Mouse (Mus musculus): ENCODE results near the gene Vsig8. TPM values are rescaled to one million over a fixed set of nuclear protein-coding genes. Genes with fewer than 3 reads are reported as not detected.

Vsig8 gene
- polyA plus RNA-seq (2016; fragmentation: Nextera tagmentation; extraction: Ambion mirVana) = 0.13 TPM in 1 of 2 replicates, not detected in the other

- Histone ChIP-seq H3K27me3 (ENCODE audit: low read depth, poor library complexity, severe bottlenecking) (peaks cover 68% of the 10 kb centered on the region), H3K27ac (0 out of 2 replicates have a peak within 1 kb of the TSS, but pooled peaks have one; percentile 4), H3K36me3 (no peaks in the 10 kb centered on the region), H3K4me3 (no peak within 1 kb of the TSS), H3K4me1 (peaks cover 27% of the 10 kb centered on the region), H3K9me3 (replicated peaks) (no peaks in the 10 kb centered on the region)
- 82% methylated on average over 11 of the region's 11 CpGs for WGBS
- DNase-seq (ENCODE audit: low spot score) = no peak
These were observed at the start of gene Vsig8 for GRCm38 (mm10) chr1:172555638-172556037. Gene Vsig8, plus strand, starts transcription at chr1:172555938.

GRCm38 (mm10) chr1:172507001-172507400, 48.7 kb upstream of the Vsig8 start:
- Histone ChIP-seq H3K36me3 (peaks cover 7% of the 10 kb centered on the region), H3K4me1 (peaks cover 46% of the 10 kb centered on the region), H3K4me3 (no peak overlapping the region), H3K27ac (no peak overlapping the region; the same call in 1 of the 2 replicates), H3K27me3 (ENCODE audit: low read depth, poor library complexity, severe bottlenecking) (peaks cover 6% of the 10 kb centered on the region; the same call in 1 of the 2 replicates), H3K9me3 (replicated peaks) (no peaks in the 10 kb centered on the region)
- 61% methylated on average over 5 of the region's 5 CpGs for WGBS
- no peak for DNase-seq (ENCODE audit: low spot score)

- no peaks in the 10 kb centered on the region for H3K27me3 ChIP-seq (ENCODE audit: low read depth, poor library complexity, severe bottlenecking)
- H3K27ac ChIP-seq = no peak overlapping the region
- H3K4me1 ChIP-seq = peaks cover 39% of the 10 kb centered on the region
- peaks cover 7% of the 10 kb centered on the region for H3K36me3 ChIP-seq
- 93% methylated on average over 3 of the region's 3 CpGs for WGBS
- H3K9me3 ChIP-seq (replicated peaks) = no peaks in the 10 kb centered on the region
- DNase-seq (ENCODE audit: low spot score) = no peak
- no peak overlapping the region for H3K4me3 ChIP-seq
These were observed 48.0 kb upstream of the Vsig8 start for GRCm38 (mm10) chr1:172507701-172508100.

GRCm38 (mm10) chr1:172508172-172508571, 47.6 kb upstream of the Vsig8 start:
- H3K4me1 ChIP-seq = peaks cover 39% of the 10 kb centered on the region
- no peaks in the 10 kb centered on the region for H3K9me3 ChIP-seq (replicated peaks)
- no peaks in the 10 kb centered on the region for H3K27me3 ChIP-seq (ENCODE audit: low read depth, poor library complexity, severe bottlenecking)
- WGBS = 70% methylated on average over 2 of the region's 2 CpGs
- H3K4me3 ChIP-seq = no peak overlapping the region
- DNase-seq (ENCODE audit: low spot score) = no peak
- peaks cover 7% of the 10 kb centered on the region for H3K36me3 ChIP-seq
- H3K27ac ChIP-seq = no peak overlapping the region

DNA sequence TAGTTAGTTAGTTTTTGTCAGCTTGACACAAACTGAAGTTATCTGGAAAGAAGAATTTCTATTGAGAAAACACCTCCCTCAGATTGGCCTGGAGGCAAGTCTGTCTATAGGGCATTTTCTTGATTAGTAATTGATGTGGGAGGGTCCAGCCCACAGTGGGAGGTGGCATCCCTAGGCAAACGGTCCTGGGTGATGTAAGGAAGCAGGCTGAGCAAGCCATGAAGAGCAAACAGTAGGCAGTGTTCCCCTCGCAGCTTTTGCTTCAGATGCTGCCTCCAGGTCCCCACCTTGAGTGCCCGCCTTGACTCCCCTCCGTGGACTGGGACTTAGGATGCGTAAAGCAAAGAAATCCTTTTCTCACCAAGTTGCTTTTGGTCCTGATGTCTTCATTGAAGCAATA, 46.5 kb upstream of the Vsig8 start:
- Histone ChIP-seq H3K27ac (no peak overlapping the region), H3K36me3 (peaks cover 7% of the 10 kb centered on the region), H3K4me1 (peaks cover 38% of the 10 kb centered on the region), H3K27me3 (ENCODE audit: low read depth, poor library complexity, severe bottlenecking) (no peaks in the 10 kb centered on the region), H3K4me3 (no peak overlapping the region), H3K9me3 (replicated peaks) (no peaks in the 10 kb centered on the region)
- 78% methylated on average over 5 of the region's 5 CpGs for WGBS
- DNase-seq (ENCODE audit: low spot score) = no peak

DNA sequence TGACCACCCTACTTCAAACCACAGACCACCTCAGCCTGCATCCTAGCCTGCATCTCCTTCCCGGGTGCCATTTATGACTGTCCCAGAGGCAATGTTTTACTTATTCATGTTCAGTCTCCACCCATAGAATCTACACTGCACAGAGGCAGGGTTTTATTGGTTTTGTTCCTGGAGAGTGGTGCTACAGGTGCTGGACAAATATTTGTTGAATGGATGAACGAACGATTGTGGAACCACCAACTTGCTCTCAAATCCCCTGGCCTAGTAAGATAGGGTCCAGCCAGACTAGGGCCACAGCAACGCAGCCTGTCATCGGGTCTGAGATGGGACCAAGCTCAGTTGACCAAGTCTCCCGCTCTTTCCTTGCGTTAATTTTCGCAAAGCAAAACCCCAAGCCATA, 45.8 kb upstream of the Vsig8 start:
- H3K4me3 ChIP-seq = no peak overlapping the region
- H3K9me3 ChIP-seq (replicated peaks) = no peaks in the 10 kb centered on the region
- H3K36me3 ChIP-seq = peaks cover 6% of the 10 kb centered on the region
- no peak for DNase-seq (ENCODE audit: low spot score)
- no peaks in the 10 kb centered on the region for H3K27me3 ChIP-seq (ENCODE audit: low read depth, poor library complexity, severe bottlenecking)
- no peak overlapping the region for H3K27ac ChIP-seq
- 46% methylated on average over 8 of the region's 8 CpGs for WGBS
- peaks cover 32% of the 10 kb centered on the region for H3K4me1 ChIP-seq

DNA sequence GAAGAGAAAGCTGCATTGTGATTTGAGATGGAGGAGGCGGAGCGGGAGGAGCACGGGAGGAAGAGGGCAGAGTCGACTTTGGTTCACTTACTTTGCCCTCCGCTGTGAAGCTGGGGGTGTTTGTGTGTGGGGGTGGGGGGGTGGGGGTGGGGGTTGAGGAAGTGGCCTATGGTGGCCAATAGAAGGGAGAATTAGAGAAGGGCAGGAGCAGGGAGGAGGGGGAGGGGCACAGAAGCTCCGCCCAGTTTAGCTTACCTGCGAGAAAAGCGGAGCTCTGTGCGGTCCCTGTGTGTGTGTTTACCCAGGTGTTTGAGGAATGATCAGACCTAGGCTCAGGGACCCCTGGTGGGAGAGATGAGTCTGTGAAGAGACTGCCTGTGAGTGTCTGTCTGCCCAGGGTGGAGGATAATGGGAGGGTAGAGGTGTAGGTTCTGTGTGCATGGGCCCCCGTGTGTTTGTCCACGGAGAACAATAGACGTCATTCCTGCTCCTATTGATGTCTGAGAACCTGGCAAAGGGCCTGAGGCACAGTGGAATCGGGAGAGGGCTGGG, 45.2 kb upstream of the Vsig8 start:
- peaks cover 1% of the 10 kb centered on the region; the same call in 1 of the 2 replicates for H3K36me3 ChIP-seq
- H3K27ac ChIP-seq = no peak overlapping the region
- no peak overlapping the region for H3K4me3 ChIP-seq
- no peaks in the 10 kb centered on the region for H3K9me3 ChIP-seq (replicated peaks)
- DNase-seq (ENCODE audit: low spot score) = no peak
- peaks cover 34% of the 10 kb centered on the region for H3K4me1 ChIP-seq
- 0 out of 2 replicates have a peak, but pooled peaks cover 3% of the 10 kb centered on the region for H3K27me3 ChIP-seq (ENCODE audit: low read depth, poor library complexity, severe bottlenecking)
- WGBS = 27% methylated on average over 13 of the region's 13 CpGs

- Histone ChIP-seq H3K36me3 (no peaks in the 10 kb centered on the region), H3K9me3 (replicated peaks) (no peaks in the 10 kb centered on the region), H3K4me1 (peaks cover 28% of the 10 kb centered on the region), H3K4me3 (peak overlapping the region; percentile 18; the same call in 1 of the 2 replicates), H3K27ac (peak overlapping the region; percentile 76), H3K27me3 (ENCODE audit: low read depth, poor library complexity, severe bottlenecking) (0 out of 2 replicates have a peak, but pooled peaks cover 5% of the 10 kb centered on the region)
- WGBS = 27% methylated on average over 13 of the region's 13 CpGs
- DNase-seq (ENCODE audit: low spot score) = peak; percentile 57
These were observed 42.8 kb upstream of the Vsig8 start for GRCm38 (mm10) chr1:172512962-172513361.

DNA sequence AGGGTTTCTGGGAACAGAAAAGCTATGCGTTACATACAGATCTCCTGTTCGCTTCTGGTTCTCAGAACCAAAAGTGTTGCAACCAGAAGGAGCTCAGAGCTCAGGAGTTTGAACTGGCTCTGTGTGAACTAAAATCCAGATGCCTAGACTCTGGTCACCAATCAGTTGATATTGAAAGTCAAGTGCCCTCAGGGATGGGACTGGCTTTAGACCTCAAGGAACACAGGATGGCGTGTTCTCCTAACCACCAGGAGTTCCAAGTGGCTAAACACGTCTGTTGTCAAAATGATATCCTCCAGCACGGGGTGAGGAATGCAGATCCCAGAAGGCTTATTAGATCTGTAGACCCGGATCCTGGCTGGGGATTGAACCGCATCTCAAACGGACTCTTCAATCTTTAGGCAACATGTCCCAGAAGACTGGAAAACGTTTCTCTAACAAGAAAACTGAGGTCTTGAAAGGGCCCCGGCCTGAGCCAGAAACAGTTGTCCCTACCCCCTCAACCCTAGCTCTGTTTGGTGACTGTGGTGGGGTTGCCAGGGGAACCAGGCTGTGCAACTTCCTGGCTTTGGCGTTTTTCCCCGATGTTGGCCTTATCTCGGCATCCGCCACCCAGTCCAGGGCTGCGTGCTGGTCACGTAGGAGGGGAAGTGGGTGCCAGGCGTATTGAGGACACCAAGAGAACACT, 42.1 kb upstream of the Vsig8 start:
- Histone ChIP-seq H3K27ac (peak overlapping the region; percentile 76), H3K4me3 (no peak overlapping the region), H3K4me1 (peaks cover 28% of the 10 kb centered on the region), H3K36me3 (no peaks in the 10 kb centered on the region), H3K9me3 (replicated peaks) (no peaks in the 10 kb centered on the region), H3K27me3 (ENCODE audit: low read depth, poor library complexity, severe bottlenecking) (0 out of 2 replicates have a peak, but pooled peaks cover 5% of the 10 kb centered on the region)
- DNase-seq (ENCODE audit: low spot score) = no peak
- WGBS = 86% methylated on average over 17 of the region's 17 CpGs

DNA sequence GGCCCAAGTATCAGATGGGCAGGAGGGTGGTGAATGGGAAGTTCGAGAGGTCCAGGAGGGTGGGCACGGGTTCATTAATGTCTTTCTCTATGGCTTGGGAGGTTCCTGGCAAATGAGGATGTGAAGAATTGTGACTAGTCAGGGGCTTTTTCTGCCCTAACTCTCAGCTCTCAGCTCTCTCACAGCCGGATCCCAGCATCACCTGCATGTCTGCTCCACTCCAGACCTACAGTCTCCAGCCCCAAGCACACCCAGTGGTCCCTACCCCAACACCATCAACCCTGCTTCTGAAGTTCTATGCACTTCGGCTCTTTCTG, 41.6 kb upstream of the Vsig8 start:
- Histone ChIP-seq H3K27me3 (ENCODE audit: low read depth, poor library complexity, severe bottlenecking) (0 out of 2 replicates have a peak, but pooled peaks cover 5% of the 10 kb centered on the region), H3K36me3 (no peaks in the 10 kb centered on the region), H3K9me3 (replicated peaks) (no peaks in the 10 kb centered on the region), H3K4me1 (peaks cover 28% of the 10 kb centered on the region), H3K4me3 (no peak overlapping the region), H3K27ac (0 out of 2 replicates have a peak overlapping the region, but pooled peaks have one; percentile 76)
- DNase-seq (ENCODE audit: low spot score) = no peak
- WGBS = 79% methylated on average over 4 of the region's 4 CpGs

DNA sequence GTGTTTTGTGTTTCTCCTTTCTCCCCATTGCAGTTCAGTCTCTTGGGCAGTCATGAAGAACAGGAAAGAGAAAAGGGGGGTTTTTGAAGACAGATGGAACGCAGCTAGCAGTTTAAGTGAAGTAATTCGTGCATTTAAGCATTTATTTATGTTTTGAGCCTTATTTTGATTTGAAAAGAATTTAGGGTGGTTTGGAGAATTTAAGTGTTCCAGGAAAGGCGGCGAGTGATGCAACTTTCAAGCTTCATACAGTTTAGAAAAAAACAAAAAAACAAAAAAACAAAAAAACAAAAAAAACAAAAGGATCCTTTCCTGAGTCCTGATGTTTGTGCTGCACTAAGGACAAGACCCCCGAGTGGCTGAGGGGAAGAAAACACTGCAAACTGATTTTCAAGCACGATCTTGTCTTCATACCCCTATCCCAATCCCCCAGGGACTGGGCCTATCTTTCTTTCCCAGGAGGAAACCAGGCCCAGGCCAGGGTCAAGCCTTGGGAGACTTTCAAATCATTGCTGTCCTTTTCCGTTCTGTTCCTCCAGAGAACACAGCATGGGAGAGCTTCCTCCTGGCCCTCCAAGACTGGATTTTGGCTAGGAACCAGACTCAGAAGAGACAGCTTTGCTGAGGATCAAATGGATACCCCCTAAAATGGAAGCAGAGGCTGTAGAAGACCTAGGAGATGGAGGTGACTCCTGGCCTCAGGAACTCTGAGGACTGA, 41.0 kb upstream of the Vsig8 start:
- Histone ChIP-seq H3K27me3 (ENCODE audit: low read depth, poor library complexity, severe bottlenecking) (0 out of 2 replicates have a peak, but pooled peaks cover 5% of the 10 kb centered on the region), H3K9me3 (replicated peaks) (no peaks in the 10 kb centered on the region), H3K4me1 (peaks cover 30% of the 10 kb centered on the region), H3K36me3 (no peaks in the 10 kb centered on the region), H3K27ac (no peak overlapping the region), H3K4me3 (no peak overlapping the region)
- 83% methylated on average over 7 of the region's 7 CpGs for WGBS
- no peak for DNase-seq (ENCODE audit: low spot score)

DNA sequence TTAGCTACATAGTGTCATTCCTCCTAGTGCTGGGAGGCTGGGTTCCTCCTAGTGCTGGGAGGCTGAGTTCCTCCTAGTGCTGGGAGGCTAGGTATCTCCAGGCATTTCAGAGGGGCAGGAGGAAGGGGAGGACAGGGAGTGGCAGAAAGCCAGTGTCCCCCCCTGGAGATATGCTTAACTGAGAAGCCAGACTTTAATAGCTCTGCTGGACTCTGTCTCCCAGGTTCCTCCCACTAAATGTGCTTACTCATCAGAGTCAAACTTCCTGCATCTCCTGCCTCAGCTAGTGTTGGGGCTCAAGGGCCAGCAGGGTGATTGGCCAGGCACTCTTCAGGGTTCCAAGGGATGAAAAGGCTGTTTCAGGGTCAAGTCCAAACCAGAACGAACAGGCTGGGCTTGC, 40.3 kb upstream of the Vsig8 start:
- Histone ChIP-seq H3K27ac (no peak overlapping the region), H3K4me3 (no peak overlapping the region), H3K4me1 (peaks cover 31% of the 10 kb centered on the region), H3K9me3 (replicated peaks) (no peaks in the 10 kb centered on the region), H3K36me3 (no peaks in the 10 kb centered on the region), H3K27me3 (ENCODE audit: low read depth, poor library complexity, severe bottlenecking) (0 out of 2 replicates have a peak, but pooled peaks cover 5% of the 10 kb centered on the region)
- WGBS = 78% methylated on average over 1 of the region's 1 CpGs
- no peak for DNase-seq (ENCODE audit: low spot score)

- H3K4me3 ChIP-seq = no peak overlapping the region
- H3K27me3 ChIP-seq (ENCODE audit: low read depth, poor library complexity, severe bottlenecking) = peaks cover 17% of the 10 kb centered on the region; the same call in 1 of the 2 replicates
- 76% methylated on average over 4 of the region's 4 CpGs for WGBS
- H3K27ac ChIP-seq = no peak overlapping the region
- DNase-seq (ENCODE audit: low spot score) = no peak
- H3K4me1 ChIP-seq = peaks cover 37% of the 10 kb centered on the region
- no peaks in the 10 kb centered on the region for H3K36me3 ChIP-seq
- no peaks in the 10 kb centered on the region for H3K9me3 ChIP-seq (replicated peaks)
These were observed 37.7 kb upstream of the Vsig8 start for GRCm38 (mm10) chr1:172518013-172518412.

Data from limb, embryonic 10.5 days (tissue).